Mouse (Mus musculus) ZHBTc4 (cell line): Measurements from ENCODE around the gene Ambp.

Experiments used
- DNase-seq: peaks from one replicate; pipeline ENCODE4 v3.0.0-alpha.2; 2011; ENCODE audit warnings: low read depth, low spot score

Ambp gene

GRCm38 (mm10) chr4:63154699-63155098 is at the start of gene Ambp:
Gene Ambp, minus strand, starts transcription at chr4:63154799.
- DNase-seq, result no peak

GRCm38 (mm10) chr4:63203874-63204273 is 49.3 kb upstream of the Ambp start:
- DNase-seq, result no peak

- no peak for DNase-seq
Measured at GRCm38 (mm10) chr4:63199366-63199765, 44.8 kb upstream of the Ambp start.

GRCm38 (mm10) chr4:63194366-63194765 is 39.8 kb upstream of the Ambp start:
- DNase-seq, result no peak

- DNase-seq, result no peak
Measured at GRCm38 (mm10) chr4:63191641-63192040, 37.0 kb upstream of the Ambp start.

- DNase-seq, result peak; percentile 15
Measured at GRCm38 (mm10) chr4:63186281-63186870, 31.8 kb upstream of the Ambp start.

DNA sequence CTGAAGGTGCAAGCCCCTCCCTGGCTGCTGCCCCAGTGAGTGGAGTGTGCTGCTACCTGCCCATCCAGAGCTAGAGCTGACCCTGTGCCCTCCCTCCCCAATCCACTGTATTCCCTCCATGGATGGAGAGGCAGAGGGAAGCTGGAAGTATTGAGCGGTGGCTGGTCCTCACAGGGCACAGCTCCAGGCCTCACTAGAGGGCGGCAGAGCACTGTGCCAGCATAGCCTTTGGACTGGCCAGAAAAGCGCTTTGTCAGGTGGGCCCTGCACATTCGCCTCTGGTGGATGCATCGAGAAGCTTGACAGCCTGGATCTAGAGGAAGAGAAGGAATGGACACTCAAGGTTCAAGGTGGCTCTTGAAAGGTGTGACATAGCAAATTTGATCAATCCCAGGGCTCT is 27.0 kb upstream of the Ambp start:
- DNase-seq, result peak; percentile 18

DNA sequence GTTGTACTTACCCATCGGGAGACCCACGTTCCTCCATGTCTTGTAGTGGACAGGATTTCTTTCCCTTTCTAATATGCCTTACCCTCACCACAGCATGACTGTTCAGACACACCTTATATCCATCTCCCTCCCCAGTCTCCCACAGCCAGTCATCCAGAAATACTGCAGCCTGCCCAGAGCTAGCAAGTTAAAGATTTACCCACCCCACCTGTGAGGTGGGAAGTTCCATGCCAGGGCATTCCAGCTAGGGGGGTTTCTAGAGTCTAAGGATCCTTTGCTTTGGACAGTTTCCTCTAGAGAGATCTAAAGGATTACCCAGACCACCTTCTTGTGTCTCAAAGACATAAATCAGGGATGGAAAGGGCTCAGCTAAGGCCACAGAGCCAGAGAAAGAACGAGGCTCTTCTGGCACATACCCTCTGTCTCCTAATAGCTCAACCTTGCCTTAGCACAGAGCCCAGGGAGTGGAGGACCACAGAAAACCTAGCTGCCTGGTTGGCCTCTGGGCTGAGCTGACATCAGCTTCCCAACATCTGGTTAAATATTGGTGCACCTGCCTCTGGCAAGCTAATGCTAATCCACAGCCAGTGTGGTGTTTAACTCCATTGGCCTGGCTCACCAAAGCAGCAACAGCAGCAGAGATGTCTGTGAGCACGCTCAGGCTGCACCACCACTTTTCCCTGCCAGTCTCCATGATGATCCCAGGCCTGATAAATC is 17.5 kb upstream of the Ambp start, which contains the start of gene Kif12:
TSS of gene Kif12 (minus strand) at position 163 of the 717 bp plus-strand sequence.
- no peak for DNase-seq

DNA sequence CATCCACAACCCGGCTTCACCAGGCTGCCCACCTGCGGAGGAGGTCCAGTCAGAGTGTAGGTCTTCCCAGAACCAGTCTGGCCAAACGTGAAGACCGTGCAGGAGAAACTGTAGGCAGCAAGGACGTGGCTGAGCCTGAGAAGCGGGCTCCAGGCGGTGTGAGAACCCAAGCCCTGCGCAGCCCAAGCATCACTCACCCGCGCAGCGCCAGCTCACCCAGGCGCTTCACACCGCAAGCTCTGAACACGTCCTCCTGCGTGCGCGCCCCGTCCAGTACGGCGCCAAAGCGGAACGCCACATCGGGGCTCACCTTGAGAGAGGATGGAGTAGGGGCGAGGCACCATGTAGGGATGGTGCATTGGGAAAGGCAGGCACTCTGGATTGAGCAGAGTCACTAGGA is 16.5 kb upstream of the Ambp start:
- DNase-seq, result peak; percentile 48

- no peak for DNase-seq
Measured at GRCm38 (mm10) chr4:63170061-63170460, 15.5 kb upstream of the Ambp start.

GRCm38 (mm10) chr4:63166323-63166722 is 11.7 kb upstream of the Ambp start:
- DNase-seq, result no peak

DNA sequence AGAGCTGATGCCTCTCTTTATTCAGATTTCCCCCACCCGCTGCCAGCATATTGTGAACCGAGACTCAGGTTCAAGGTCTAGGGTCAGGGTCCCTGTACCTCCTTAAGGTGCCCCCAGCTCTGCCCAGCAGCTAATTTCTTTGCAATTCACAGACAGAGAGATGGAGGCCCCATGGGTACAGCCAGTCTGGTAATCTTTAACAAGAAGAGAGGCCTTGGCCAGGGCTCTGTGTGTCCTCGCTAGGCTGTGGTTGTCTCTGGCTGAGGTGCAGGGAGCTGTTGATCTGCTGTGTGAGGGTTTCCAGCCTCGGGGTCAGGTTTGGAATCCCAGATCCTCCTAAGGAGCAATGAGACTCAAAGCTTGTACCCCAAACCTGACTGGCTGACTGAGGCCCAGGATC is 11.0 kb upstream of the Ambp start:
- DNase-seq, result no peak

- peak; percentile 81 for DNase-seq
Measured at GRCm38 (mm10) chr4:63158961-63159592, 4.5 kb upstream of the Ambp start.

DNA sequence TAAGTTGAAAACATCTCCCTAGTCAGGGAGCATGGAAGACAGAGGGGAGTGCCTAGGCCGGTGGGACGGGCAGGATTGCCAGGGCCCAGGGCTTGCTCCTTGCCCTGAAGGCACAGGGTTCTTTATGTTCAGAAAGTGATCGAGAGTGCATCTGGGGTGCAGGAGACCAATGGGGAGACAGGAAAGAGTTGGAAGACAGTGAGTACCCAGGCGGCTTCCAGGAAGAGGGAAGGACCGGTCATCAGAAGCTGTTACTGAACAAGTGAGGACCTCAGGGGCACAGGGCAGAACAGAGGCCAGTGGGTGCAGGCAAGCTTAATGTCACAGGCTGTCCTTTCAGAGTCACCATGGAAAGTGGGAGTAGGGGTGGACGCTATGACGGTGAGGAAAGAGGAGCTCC is 3.6 kb upstream of the Ambp start:
- no peak for DNase-seq

DNA sequence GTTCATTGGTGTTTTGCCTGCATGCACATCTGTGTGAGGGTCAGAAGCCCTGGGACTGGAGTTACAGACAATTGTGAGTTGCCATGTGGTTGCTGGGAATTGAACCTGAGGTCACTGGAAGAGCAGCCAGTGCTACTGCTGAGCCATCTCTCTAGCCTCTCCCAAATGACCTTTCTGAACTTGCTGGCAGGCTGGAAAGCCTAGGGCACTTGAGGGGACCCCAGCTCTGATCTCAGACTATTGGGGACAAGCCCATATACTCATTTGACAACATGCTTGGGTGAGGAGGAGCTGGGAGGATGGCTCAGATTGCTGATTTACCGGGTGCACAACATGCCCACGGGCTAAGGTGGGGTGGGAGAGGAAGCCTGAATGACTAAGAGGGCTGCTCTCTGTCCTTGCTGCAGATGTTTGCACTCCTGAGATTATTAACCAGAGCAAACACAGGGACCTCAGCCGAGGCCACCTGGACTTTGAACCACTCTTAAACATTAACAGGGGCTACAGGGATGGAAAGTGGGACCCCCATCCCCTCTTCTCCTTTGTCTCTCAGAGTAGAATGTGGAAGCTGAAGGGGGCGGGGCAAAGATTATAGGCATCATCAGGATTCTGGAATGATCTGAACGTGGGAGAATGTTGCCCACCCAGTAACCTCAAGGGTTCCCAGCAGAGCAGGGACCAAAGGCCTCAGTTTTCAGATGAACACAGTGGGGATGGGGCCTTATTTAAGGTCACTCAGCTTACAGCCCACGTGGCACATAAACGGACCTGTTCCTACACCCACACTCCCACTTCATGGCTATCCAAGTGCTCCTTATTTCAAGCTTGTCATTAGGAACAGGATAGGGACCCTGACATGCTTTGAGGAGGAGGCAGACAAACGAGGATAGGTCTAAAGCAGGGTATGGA is 2.4 kb upstream of the Ambp start:
- no peak for DNase-seq

DNA sequence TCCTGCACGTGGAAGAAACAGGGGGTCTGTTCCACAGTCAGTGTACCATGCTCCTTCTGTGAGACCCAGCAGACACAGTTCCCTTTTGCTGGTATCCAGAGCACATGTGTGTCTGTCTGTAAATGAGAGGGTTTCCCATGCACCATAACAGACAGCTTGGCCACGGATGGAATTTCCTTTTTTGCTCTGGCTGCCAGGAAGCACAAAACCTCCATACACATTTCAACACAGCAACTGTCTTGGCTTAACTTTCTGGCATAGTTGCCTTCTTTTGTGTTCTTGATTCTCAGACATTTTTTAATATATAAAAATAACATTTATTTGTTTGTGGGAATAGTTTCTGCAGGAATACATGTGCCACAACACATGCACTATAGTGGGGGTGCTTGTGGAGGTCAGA is 997 bp upstream of the Ambp start:
- DNase-seq, result no peak

GRCm38 (mm10) chr4:63154028-63154427 is 571 bp downstream of the Ambp start:
- DNase-seq, result no peak

DNA sequence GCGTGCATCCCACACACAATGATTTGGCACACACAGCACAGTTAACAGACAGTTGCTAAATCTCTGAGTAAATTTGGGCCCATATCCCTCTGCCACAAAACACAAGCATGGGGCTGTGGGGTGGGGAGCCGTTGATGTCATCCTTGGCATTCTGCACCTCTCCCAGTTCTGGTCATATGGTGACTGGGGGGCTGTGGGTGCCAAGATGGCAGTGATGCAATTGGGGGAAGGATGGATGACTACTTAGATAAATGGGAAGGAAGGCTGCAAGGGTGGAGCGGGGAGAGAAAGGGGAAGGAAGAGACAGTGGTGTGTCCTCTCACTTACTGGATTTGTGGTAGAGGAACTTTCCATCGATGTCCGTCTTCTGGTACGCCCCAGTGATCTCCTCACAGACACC is 3.5 kb downstream of the Ambp start:
- no peak for DNase-seq

DNA sequence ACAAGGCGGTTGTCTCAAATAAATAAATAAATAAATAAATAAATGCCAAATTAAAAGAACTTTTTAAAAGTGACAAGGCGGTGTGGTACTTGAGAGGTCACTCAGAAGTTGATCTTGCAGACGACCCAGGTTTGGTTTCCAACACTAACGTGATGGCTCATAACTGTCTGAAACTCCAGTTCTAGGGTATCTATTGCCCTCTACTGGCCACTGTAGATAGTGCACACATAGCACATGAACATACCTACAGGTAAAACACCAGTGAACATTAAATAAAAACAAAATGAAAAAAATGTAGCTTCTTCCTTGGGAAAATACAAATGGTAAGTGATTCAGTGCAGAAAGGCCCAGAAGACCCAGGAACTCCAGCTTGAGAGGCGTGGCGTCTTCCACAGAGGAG is 7.3 kb downstream of the Ambp start:
- DNase-seq, result peak; percentile 66

DNA sequence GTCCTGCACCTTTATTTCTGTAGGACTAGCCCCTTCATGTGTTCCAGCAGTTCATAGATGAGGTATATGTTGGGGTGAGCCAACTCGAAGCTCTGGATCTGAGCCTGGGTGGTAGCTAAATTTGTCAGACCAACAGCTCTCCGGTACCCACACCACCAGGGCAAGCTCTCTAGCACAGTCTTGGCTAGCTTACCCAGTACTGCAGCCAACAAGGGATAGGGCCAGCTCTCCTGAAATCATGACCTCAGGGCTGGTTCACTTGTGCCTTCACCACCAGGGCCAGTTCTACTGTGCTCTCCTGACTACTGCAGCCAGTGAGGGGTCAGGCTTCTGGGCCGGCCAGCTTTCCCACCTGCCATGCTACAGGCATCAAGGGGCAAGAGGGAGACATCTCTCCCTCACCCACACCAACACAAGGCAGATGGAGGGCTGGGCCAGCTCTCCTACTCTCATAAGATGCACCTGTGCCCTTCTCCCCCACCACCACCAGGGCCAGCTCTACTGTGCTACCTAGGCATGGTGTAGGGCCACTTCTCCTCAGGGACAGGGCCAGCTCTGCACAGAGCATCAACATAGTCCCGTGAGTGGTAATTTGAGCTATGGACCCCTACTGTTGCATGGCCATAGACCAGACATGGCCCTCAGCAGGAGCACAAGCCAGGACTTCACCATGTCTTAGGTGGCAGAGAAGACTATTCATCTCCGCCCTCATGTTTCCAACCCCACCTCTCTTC is 24.5 kb downstream of the Ambp start:
- DNase-seq, result no peak

DNA sequence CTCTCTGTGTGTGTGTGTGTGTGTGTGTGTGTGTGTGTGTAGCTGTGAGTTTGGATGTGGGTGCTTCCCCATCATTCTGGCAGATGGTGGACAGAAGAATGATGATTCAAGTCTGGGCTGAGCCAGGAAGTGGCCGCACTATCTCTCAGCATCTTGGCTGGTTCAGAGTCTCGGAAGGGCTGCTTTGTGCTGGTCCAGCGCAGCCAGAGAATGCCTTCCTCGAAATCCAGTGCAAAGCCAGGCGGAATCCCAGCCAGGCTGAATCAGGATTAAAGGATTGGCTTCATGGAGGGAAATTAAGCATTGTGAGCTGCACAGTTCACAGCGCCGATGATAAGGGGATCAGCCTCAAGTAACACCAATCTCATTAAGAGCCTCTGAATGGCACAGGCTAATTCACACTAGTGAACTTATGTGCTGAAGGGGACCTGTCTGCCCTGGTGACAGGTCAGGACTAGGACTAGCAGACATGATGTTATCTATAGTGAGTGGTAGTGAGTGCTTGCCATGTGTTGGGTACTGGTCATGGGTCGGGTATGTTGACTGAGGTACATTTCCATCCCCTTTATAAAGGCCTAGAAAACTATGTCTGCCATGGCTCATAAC is 29.6 kb downstream of the Ambp start:
- no peak for DNase-seq
